Mouse (Mus musculus) limb, embryonic 12.5 days (tissue): ENCODE data around the gene Gm20388. TPM values are rescaled to one million over a fixed set of nuclear protein-coding genes. Genes with fewer than 3 reads are reported as not detected.

Experiments used
- ATAC-seq: fragments of 200-750 bp; cut with Nextera tagmentation; 2 replicates; pipeline ENCODE4 v1.8.0; 2017; ENCODE audit warnings: low read depth, moderate TSS enrichment; ENCODE audit not compliant: insufficient number of reproducible peaks, insufficient read depth, low FRiP score, low TSS enrichment
- H3K27ac ChIP-seq: fragments of 300-500 bp; sonication (generic); 2 replicates; pipeline ENCODE4 v1.5.1; 2016; ENCODE audit warnings: mild to moderate bottlenecking, moderate library complexity
- H3K27me3 ChIP-seq: fragments of 300-500 bp; sonication (generic); 2 replicates; pipeline ENCODE4 v1.6.1; 2016; ENCODE audit warnings: mild to moderate bottlenecking, moderate library complexity
- H3K36me3 ChIP-seq: fragments of 300-500 bp; sonication (generic); 2 replicates; pipeline ENCODE4 v1.6.1; 2016; ENCODE audit warnings: mild to moderate bottlenecking, moderate library complexity
- H3K4me1 ChIP-seq: fragments of 300-500 bp; sonication (generic); replicated peaks from 2 replicates; pipeline ENCODE4 v1.6.1; 2016
- H3K4me2 ChIP-seq: fragments of 300-500 bp; sonication (generic); 2 replicates; pipeline ENCODE4 v1.6.1; 2016; ENCODE audit warnings: mild to moderate bottlenecking, moderate library complexity
- H3K4me3 ChIP-seq: fragments of 300-500 bp; sonication (generic); replicated peaks from 2 replicates; pipeline ENCODE4 v1.5.1; 2016; ENCODE audit warnings: mild to moderate bottlenecking
- H3K9ac ChIP-seq: fragments of 300-500 bp; sonication (generic); replicated peaks from 2 replicates; pipeline ENCODE4 v1.6.1; 2016; ENCODE audit warnings: mild to moderate bottlenecking, moderate library complexity
- H3K9me3 ChIP-seq: fragments of 300-500 bp; sonication (generic); 2 replicates; pipeline ENCODE4 v1.6.1; 2016; ENCODE audit warnings: mild to moderate bottlenecking, moderate library complexity
- WGBS: fragments of 180-500 bp; shearing (Covaris S2); methylation state at CpG from one replicate; pipeline ENCODE4 v1.1.7; 2016; 5-methylcytosine and 5-hydroxymethylcytosine counted together
- polyA plus RNA-seq: library from polyadenylated mRNA; unstranded; fragments of >200 nt; fragmentation: Nextera tagmentation; extraction: Ambion mirVana; gene quantifications from 2 replicates; pipeline ENCODE4 v1.2.1, GENCODE M21; 2016

The Gm20388 gene
- polyA plus RNA-seq, 1 experiment from 2014 or later, result not detected

GRCm38 (mm10) chr8:122720811-122721640 lies 2810.4 kb downstream of the Gm20388 start:
- Histone ChIP-seq H3K4me3 (no peak overlapping the region), H3K4me2 (0 out of 2 replicates have a peak overlapping the region, but pooled peaks have one; percentile 42), H3K36me3 (no peaks in the 10 kb centered on the region), H3K27ac (no peak overlapping the region), H3K27me3 (peaks cover 60% of the 10 kb centered on the region), H3K9ac (no peak overlapping the region), H3K9me3 (no peaks in the 10 kb centered on the region), H3K4me1 (peaks cover 13% of the 10 kb centered on the region; the same call in 1 of the 2 replicates)
- no peak for ATAC-seq
- WGBS, result 64% methylated on average over 14 of the region's 14 CpGs

- no peaks in the 10 kb centered on the region for H3K9me3 ChIP-seq
- peaks cover 44% of the 10 kb centered on the region for H3K27me3 ChIP-seq
- H3K4me1 ChIP-seq, result peaks cover 24% of the 10 kb centered on the region
- WGBS, result 88% methylated on average over 6 of the region's 6 CpGs
- no peak overlapping the region for H3K4me2 ChIP-seq
- no peak overlapping the region for H3K27ac ChIP-seq
- H3K36me3 ChIP-seq, result no peaks in the 10 kb centered on the region
- no peak overlapping the region for H3K9ac ChIP-seq
- ATAC-seq, result no peak
- no peak overlapping the region for H3K4me3 ChIP-seq
Measured at GRCm38 (mm10) chr8:122725187-122725586, 2814.5 kb downstream of the Gm20388 start.

- Histone ChIP-seq H3K27me3 (peaks cover 27% of the 10 kb centered on the region), H3K9ac (no peak overlapping the region), H3K4me3 (no peak overlapping the region), H3K27ac (no peak overlapping the region), H3K4me2 (no peak overlapping the region), H3K9me3 (no peaks in the 10 kb centered on the region), H3K4me1 (peaks cover 15% of the 10 kb centered on the region), H3K36me3 (no peaks in the 10 kb centered on the region)
- WGBS, result 67% methylated on average over 2 of the region's 2 CpGs
- ATAC-seq, result no peak
Measured at GRCm38 (mm10) chr8:122726789-122727188, 2816.1 kb downstream of the Gm20388 start.

DNA sequence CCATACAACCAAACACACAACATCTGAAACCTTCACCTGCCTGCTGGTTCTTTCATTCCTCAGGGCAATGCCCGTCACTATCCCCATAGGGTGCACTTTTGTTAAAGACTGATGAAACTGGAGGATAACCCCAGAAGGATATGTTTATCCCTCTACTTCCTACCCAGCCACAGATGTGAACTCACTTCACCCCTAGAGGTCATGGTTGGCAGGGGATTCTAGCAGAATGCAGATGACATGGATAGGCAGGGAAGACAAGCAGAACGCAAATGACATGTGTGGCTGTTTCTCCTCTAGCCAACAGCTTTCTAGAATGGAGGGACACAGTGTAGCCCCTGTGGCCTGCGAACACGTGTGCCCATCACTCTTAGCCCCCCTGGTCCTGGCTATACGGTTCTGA lies 2816.8 kb downstream of the Gm20388 start:
- peaks cover 15% of the 10 kb centered on the region for H3K4me1 ChIP-seq
- H3K27me3 ChIP-seq, result peaks cover 21% of the 10 kb centered on the region
- H3K4me3 ChIP-seq, result no peak overlapping the region
- no peak overlapping the region for H3K27ac ChIP-seq
- H3K36me3 ChIP-seq, result no peaks in the 10 kb centered on the region
- H3K4me2 ChIP-seq, result no peak overlapping the region
- no peak overlapping the region for H3K9ac ChIP-seq
- H3K9me3 ChIP-seq, result no peaks in the 10 kb centered on the region
- ATAC-seq, result no peak
- WGBS, result 62% methylated on average over 5 of the region's 5 CpGs

GRCm38 (mm10) chr8:122728630-122729029 lies 2818.0 kb downstream of the Gm20388 start:
- Histone ChIP-seq H3K27me3 (peaks cover 19% of the 10 kb centered on the region), H3K4me3 (no peak overlapping the region), H3K4me1 (peaks cover 15% of the 10 kb centered on the region), H3K9me3 (no peaks in the 10 kb centered on the region), H3K4me2 (no peak overlapping the region), H3K36me3 (no peaks in the 10 kb centered on the region), H3K9ac (no peak overlapping the region; the same call in 1 of the 2 replicates), H3K27ac (no peak overlapping the region)
- ATAC-seq, result no peak; the same call in 1 of the 2 replicates
- WGBS, result 3% methylated on average over 3 of the region's 3 CpGs

DNA sequence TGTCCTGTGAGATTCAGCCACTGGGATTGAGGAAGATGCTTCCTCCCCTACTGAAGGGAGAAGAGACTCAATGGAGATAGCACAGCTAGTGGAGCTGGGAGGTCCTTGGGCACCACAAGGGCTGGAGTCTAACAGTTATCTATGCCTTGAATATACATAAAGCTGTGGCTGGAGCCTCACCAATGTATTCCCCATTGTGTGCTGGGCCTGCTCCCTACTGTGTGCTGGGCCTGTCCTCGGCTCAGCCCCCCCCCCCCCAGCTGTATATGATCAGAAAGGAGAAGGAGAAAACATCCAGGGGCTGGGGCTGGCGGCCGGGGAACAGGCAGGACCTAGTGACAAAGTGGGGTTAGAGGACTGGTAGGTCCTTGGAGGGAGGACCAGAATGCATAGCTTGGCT lies 2824.5 kb downstream of the Gm20388 start:
- ATAC-seq, result no peak
- Histone ChIP-seq H3K9me3 (no peaks in the 10 kb centered on the region), H3K4me2 (no peak overlapping the region), H3K27ac (no peak overlapping the region), H3K27me3 (peaks cover 38% of the 10 kb centered on the region), H3K36me3 (no peaks in the 10 kb centered on the region), H3K4me3 (no peak overlapping the region), H3K4me1 (peaks cover 15% of the 10 kb centered on the region), H3K9ac (no peak overlapping the region)
- 66% methylated on average over 3 of the region's 3 CpGs for WGBS

GRCm38 (mm10) chr8:122735542-122736473 lies 2825.2 kb downstream of the Gm20388 start:
- Histone ChIP-seq H3K27ac (no peak overlapping the region), H3K27me3 (peaks cover 45% of the 10 kb centered on the region), H3K4me2 (no peak overlapping the region), H3K9me3 (no peaks in the 10 kb centered on the region), H3K4me1 (peaks cover 15% of the 10 kb centered on the region), H3K4me3 (no peak overlapping the region), H3K36me3 (no peaks in the 10 kb centered on the region), H3K9ac (no peak overlapping the region)
- no peak for ATAC-seq
- 71% methylated on average over 19 of the region's 19 CpGs for WGBS

- Histone ChIP-seq H3K9ac (no peak overlapping the region), H3K4me1 (peaks cover 15% of the 10 kb centered on the region), H3K4me2 (no peak overlapping the region), H3K9me3 (no peaks in the 10 kb centered on the region), H3K4me3 (no peak overlapping the region), H3K27ac (no peak overlapping the region), H3K36me3 (no peaks in the 10 kb centered on the region), H3K27me3 (peaks cover 53% of the 10 kb centered on the region)
- WGBS, result 89% methylated on average over 11 of the region's 11 CpGs
- no peak for ATAC-seq
Measured at GRCm38 (mm10) chr8:122736623-122737022, 2826.0 kb downstream of the Gm20388 start.

DNA sequence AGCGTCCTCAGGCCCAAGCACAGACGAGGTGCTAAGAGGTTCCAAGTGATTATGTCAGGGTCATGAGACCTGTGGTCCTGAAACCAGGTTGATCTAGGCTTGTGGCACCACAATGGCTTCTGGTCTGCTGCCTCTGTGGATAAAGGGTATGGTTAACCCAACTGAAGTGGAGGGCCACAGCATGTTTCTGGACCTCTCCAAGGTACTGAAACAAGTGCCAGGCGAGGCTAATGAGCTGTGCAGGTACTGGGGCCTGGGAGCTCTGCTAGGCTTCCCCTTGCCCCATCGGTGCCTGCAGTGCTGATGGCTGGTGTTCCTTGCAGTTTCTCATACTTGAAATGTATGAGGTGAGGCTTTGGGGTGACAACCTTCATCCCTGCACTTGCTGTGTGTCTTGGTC lies 2826.4 kb downstream of the Gm20388 start:
- peaks cover 15% of the 10 kb centered on the region for H3K4me1 ChIP-seq
- H3K27ac ChIP-seq, result no peak overlapping the region
- H3K4me3 ChIP-seq, result no peak overlapping the region
- no peaks in the 10 kb centered on the region for H3K9me3 ChIP-seq
- 36% methylated on average over 4 of the region's 4 CpGs for WGBS
- H3K9ac ChIP-seq, result no peak overlapping the region
- no peaks in the 10 kb centered on the region for H3K36me3 ChIP-seq
- no peak for ATAC-seq
- H3K27me3 ChIP-seq, result peaks cover 58% of the 10 kb centered on the region
- no peak overlapping the region for H3K4me2 ChIP-seq

GRCm38 (mm10) chr8:122737886-122738285 lies 2827.2 kb downstream of the Gm20388 start:
- Histone ChIP-seq H3K9me3 (no peaks in the 10 kb centered on the region), H3K36me3 (no peaks in the 10 kb centered on the region), H3K4me1 (peaks cover 23% of the 10 kb centered on the region), H3K27me3 (peaks cover 66% of the 10 kb centered on the region), H3K4me2 (no peak overlapping the region), H3K27ac (no peak overlapping the region), H3K4me3 (no peak overlapping the region), H3K9ac (no peak overlapping the region)
- 85% methylated on average over 6 of the region's 6 CpGs for WGBS
- no peak for ATAC-seq

- H3K27ac ChIP-seq, result no peak overlapping the region
- H3K4me2 ChIP-seq, result no peak overlapping the region
- H3K4me3 ChIP-seq, result no peak overlapping the region
- peaks cover 66% of the 10 kb centered on the region for H3K27me3 ChIP-seq
- H3K9me3 ChIP-seq, result no peaks in the 10 kb centered on the region
- no peak for ATAC-seq
- peaks cover 24% of the 10 kb centered on the region for H3K4me1 ChIP-seq
- no peak overlapping the region for H3K9ac ChIP-seq
- 19% methylated on average over 11 of the region's 11 CpGs for WGBS
- no peaks in the 10 kb centered on the region for H3K36me3 ChIP-seq
Measured at GRCm38 (mm10) chr8:122739102-122739725, 2828.6 kb downstream of the Gm20388 start.
